Mouse (Mus musculus): ENCODE measurements at regions not wholly inside any gene's neighbourhood (a gene's known extent, or its start where the extent isn't known, plus 50 kb on each side); places are given as distances from the start of the nearest gene placed in this dataset.

- DNase-seq (ENCODE audit: low spot score in 2 of 2) = no peak
Observed at GRCm38 (mm10) chr14:61694796-61695195, 87.5 kb downstream of the Kcnrg start.

GRCm38 (mm10) chr14:61696290-61696842, 89.1 kb downstream of the Kcnrg start:
- no peak for DNase-seq (ENCODE audit: low spot score in 2 of 2)

DNA sequence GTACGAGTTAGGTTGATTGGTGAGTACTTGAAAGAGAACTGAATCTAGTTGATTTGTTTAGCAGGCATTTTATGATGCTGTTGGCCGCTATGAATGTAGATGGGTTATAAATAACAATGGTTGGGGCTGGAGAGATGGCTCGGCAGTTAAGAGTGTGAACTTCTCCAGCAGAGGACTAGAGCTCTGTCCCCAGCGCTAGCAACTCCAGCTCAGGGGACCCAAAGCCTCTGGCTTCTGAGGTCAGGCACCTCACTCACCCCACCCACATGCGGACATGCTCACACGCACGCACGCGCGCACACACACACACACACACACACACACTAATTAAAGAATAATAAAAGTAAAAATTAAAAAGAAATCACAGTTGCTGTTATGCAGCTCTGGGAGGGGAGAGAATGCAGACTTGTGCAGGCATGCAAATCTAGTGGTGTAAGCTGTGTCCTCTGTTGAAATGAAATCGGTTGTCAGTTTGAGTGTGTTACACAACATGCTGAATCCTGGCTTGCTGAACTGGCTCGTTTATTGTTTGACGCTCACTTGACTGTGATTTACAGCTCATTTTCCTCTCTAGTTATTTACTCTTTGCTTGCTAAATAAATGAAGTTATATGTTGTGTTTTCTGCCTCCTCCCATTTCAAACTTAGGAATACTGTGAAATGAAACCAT, 89.8 kb downstream of the Kcnrg start:
- DNase-seq (ENCODE audit: low spot score in 2 of 2) = no peak

DNA sequence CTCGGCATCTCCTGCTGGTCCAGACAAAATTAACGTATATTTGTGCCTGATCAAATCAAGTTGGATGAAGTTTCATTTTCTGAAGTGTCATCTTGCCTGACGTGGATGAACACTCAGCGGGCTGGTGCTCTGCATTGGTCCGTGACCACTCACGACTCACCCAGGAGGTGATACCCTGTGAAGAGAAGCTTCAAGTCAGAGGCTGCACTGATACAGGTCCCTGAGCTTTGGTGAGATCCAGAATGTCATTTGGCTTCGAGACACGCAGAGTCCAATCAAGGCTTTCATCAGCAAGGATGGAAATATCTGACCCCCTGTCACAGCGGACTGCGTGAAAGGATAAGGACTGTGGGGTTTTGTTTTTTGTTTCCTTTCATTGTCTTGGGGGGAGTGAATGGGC, 90.4 kb downstream of the Kcnrg start:
- no peak for DNase-seq (ENCODE audit: low spot score in 2 of 2)

- DNase-seq (ENCODE audit: low spot score in 2 of 2) = no peak
Observed at GRCm38 (mm10) chr14:61698358-61699055, 91.2 kb downstream of the Kcnrg start.

- DNase-seq (ENCODE audit: low spot score in 2 of 2) = no peak
Observed at GRCm38 (mm10) chr14:61699638-61700037, 92.4 kb downstream of the Kcnrg start.

GRCm38 (mm10) chr14:61701131-61701530, 93.9 kb downstream of the Kcnrg start:
- no peak for DNase-seq (ENCODE audit: low spot score in 2 of 2)

DNA sequence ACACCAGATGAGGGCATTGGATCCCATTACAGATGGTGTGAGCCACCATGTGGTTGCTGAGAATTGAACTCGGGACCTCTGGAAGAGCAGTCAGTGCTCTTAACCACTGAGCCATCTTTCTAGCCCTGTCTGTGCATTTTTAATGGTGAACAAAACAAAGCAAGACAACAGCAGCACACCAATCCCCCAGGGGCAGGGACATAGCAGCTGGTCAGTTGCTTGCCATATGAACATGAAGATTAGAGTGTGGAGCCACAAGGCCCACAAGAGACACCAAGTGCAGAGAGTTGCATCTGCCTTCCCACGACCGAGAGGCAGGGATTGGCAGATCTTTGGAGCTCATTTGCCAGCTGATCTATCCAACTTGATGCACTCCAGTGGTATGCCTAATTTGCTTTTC, 96.7 kb downstream of the Kcnrg start:
- DNase-seq (ENCODE audit: low spot score in 2 of 2) = no peak

DNA sequence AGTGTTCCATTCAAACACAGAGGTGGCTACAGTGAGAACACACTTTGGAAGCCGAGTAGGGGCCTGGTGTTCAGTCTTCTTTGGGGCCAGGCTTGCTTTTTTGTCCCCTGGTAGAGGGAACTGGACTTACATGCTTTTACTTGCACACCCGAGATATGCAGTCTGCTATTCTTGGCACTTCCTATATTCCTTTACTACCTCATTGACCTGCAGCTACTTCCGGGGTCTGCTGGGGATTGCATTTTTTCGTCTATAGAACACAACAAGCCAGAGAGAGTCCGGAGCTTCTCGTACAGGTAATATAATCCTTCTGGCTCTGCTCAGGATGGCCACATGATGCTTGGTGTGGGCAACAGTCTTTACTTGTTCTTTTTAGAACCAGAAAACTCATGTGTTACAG, 99.7 kb downstream of the Kcnrg start:
- no peak for DNase-seq (ENCODE audit: low spot score in 2 of 2)

DNA sequence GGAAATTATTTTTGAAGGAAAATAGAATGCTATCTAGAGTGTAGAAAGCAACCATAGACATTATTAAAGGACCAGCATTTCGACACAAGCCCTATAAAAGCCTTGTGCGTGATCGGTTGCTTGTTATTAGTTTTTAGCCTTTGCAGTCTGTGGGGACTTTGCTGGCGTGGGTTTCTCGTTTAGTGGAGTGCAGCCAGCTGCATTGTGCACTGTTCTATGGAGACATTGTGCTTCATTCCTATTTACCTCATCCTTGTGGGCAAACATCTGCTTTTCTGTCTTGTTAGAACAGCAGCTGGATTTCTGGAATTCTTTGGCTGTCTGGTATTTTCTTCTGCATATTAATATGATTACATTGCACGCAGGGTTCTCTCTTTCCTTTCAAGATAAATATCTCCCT, 101.1 kb downstream of the Kcnrg start:
- DNase-seq (ENCODE audit: low spot score in 2 of 2) = no peak

- DNase-seq (ENCODE audit: low spot score in 2 of 2) = no peak
Observed at GRCm38 (mm10) chr14:61715746-61716145, 108.5 kb downstream of the Kcnrg start.

DNA sequence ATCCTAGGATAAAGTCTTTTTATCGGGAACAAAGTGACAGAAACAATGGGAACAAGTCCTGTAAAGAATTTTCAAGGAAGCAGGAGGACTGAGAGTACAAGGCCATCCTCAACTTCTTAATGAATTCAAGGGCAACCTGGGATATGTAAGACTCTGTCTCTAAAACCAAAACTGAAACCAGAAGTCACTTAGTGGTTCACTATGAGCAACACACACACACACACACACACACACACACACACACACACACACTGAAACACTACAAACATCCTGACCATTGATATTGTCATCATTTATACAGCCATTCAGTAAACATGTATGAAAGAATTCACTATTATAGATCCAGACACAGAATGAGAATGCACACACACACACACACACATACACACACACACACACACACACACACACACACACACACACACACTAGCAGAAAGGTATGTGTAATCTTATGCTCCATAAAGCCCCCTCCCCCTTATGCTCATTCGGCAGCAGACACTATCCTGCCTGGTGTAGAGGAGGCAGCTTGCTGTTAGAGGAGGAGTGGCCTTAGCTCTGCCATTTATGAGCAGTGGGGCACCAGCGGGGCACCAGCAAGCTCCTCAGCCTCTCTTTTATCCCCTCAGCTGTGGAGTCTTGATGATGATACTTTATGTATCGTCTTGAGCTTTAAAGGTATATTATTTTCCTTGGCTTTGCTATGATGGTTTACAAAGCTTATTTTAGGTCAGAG, 111.3 kb downstream of the Kcnrg start:
- DNase-seq (ENCODE audit: low spot score in 2 of 2) = no peak

- DNase-seq (ENCODE audit: low spot score in 2 of 2) = no peak
Observed at GRCm38 (mm10) chr14:61721302-61721701, 114.0 kb downstream of the Kcnrg start.

- no peak for DNase-seq (ENCODE audit: low spot score in 2 of 2)
Observed at GRCm38 (mm10) chr14:61724942-61725341, 117.7 kb downstream of the Kcnrg start.

- DNase-seq (ENCODE audit: low spot score in 2 of 2) = no peak
Observed at GRCm38 (mm10) chr14:61728562-61728961, 121.3 kb downstream of the Kcnrg start.

GRCm38 (mm10) chr14:61735541-61735940, 128.3 kb downstream of the Kcnrg start:
- DNase-seq (ENCODE audit: low spot score in 2 of 2) = no peak

GRCm38 (mm10) chr14:61736384-61737322, 129.4 kb downstream of the Kcnrg start:
- DNase-seq (ENCODE audit: low spot score in 2 of 2) = no peak

DNA sequence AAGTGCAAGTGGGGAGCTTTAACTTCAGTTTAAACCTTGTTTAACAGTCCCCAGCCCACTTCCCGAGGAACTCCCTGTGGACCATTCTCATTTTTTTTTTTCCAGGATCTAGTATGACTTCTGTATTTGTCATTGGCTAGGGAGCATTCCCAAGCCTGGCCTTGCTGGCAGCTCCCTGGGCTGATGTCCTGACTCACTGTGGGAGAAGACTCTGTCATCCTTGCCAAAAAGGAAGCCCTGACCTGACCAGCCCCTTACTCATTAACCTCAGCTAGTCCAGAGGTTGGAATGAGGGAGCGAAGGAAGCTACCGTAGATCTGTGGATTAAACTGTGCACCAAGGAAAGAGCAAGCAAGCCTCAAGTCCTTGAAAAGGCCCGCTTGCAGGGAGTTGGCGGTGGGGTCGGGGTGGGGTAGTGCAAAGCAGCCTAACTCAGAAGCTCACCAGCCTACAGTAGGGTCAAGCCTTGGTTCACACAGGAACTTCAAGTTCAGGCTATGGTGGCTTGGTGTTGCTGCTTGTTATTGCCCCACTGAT, 130.3 kb downstream of the Kcnrg start:
- no peak for DNase-seq (ENCODE audit: low spot score in 2 of 2)

DNA sequence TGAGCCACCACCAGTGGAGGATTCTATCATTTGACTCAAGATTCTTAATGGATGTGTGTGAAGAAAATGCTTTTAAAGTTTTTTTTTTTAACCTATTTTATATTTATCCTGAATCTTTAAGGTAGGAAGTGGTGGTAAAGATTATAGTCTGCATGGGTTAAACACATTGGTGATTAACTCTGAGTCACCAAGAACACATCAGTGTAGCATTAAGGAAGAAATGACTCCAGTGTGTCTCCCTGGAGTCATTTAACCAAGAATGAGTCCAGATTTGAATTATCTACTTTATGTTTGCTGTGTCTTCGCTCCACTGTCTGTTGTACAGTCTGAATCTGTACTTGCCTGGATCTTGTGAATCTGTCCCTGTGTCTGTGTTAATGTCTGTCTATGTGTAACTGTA, 132.2 kb downstream of the Kcnrg start:
- no peak for DNase-seq (ENCODE audit: low spot score in 2 of 2)

DNA sequence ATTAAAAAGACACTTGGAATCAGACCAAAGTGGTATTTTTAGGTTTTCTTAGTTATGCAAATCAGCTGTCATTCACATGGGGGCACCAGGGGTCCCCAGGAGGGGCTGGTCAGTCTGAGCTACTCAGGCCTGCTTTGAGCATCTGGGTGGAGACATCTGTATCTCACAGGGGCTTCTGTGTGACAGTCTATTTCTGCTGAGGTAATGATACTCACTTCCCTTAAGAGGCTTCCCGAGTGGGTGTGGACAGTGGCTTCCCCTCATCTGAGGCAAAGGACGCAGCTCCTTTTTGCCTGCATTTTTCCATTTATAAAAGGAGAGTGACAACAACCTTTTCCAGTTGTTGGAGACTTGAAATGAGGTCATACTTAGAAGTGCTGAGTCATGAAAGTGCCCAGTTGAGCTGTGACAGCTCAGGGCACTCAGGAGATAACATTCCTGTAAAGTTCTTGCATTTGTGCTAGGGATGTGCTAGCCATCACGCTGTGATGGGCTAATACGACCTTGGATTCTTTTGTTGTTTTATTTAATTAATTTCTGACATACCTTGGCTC, 136.7 kb downstream of the Kcnrg start:
- DNase-seq (ENCODE audit: low spot score in 2 of 2) = no peak

Data from left cerebral cortex, adult 18-20 months (tissue).